Mouse (Mus musculus) MEL (cell line): Measurements from ENCODE around the gene Olfr153. TPM values are rescaled to one million over a fixed set of nuclear protein-coding genes. Genes with fewer than 3 reads are reported as not detected.
"Not testable (repeated sequence)": the region's sequence is repeated elsewhere in the genome, so short reads cannot be mapped to it uniquely, and the experiment has no call there.

Experiments
- DNase-seq: peaks from one replicate; pipeline ENCODE4 v3.0.0; 2011; ENCODE audit warnings: low read depth, low spot score
- H3K27ac ChIP-seq: 2 replicates; pipeline ENCODE4 v1.5.1; 2012; ENCODE audit warnings: low read depth, mild to moderate bottlenecking, control low read depth, low read length, moderate library complexity; ENCODE audit not compliant: control insufficient read depth
- H3K27me3 ChIP-seq, 2 experiments: fragments of 150-350 bp in 1 of 2; sonication (generic) in 1 of 2; 2 replicates each; pipeline ENCODE4 v1.6.1; 2012; ENCODE audit warnings: low read length in 2 of 2, mild to moderate bottlenecking in 2 of 2, improper control_type of control experiment in 1 of 2, moderate library complexity in 1 of 2; ENCODE audit not compliant: insufficient read depth in 2 of 2, control insufficient read depth in 1 of 2
- H3K36me3 ChIP-seq, 2 experiments: 2 replicates each; pipeline ENCODE4 v1.6.1; 2012 to 2014; ENCODE audit warnings: low read length in 2 of 2, improper control_type of control experiment in 1 of 2, inconsistent platforms in 1 of 2, mild to moderate bottlenecking in 1 of 2; ENCODE audit not compliant: insufficient read depth in 2 of 2, control insufficient read depth in 1 of 2
- H3K4me1 ChIP-seq, 2 experiments: fragments of 150-350 bp in 1 of 2; sonication (generic) in 1 of 2; 2 replicates each; pipeline ENCODE4 v1.6.1; 2012; ENCODE audit warnings: low read length in 2 of 2, improper control_type of control experiment in 1 of 2, mild to moderate bottlenecking in 1 of 2; ENCODE audit not compliant: insufficient read depth in 2 of 2, control insufficient read depth in 1 of 2
- H3K4me3 ChIP-seq, 2 experiments: fragments of 150-350 bp in 1 of 2; sonication (generic) in 1 of 2; 2 replicates each; pipeline ENCODE4 v1.5.1; 2012; ENCODE audit warnings: low read depth in 2 of 2, low read length in 2 of 2, mild to moderate bottlenecking in 2 of 2, moderate library complexity in 2 of 2, control low read depth in 1 of 2, improper control_type of control experiment in 1 of 2; ENCODE audit not compliant: control insufficient read depth in 1 of 2, insufficient read depth in 1 of 2
- H3K79me2 ChIP-seq: 2 replicates; pipeline ENCODE4 v1.6.1; 2012; ENCODE audit warnings: mild to moderate bottlenecking, low read length, moderate library complexity; ENCODE audit not compliant: control insufficient read depth, poor library complexity, insufficient read depth
- H3K9ac ChIP-seq: 2 replicates; pipeline ENCODE4 v1.6.1; 2012; ENCODE audit warnings: low read depth, mild to moderate bottlenecking, control low read depth, low read length, moderate library complexity; ENCODE audit not compliant: control insufficient read depth, poor library complexity, severe bottlenecking
- H3K9me3 ChIP-seq: fragments of 150-350 bp; sonication (generic); replicated peaks from 2 replicates; pipeline ENCODE4 v1.6.1; 2012; ENCODE audit warnings: mild to moderate bottlenecking, low read length, improper control_type of control experiment, moderate library complexity; ENCODE audit not compliant: insufficient read depth
- BHLHE40 ChIP-seq: IDR thresholded peaks from 2 replicates; pipeline ENCODE4 v1.6.1; 2012; ENCODE audit warnings: low read depth, mild to moderate bottlenecking, inconsistent platforms, low read length, improper control_type of control experiment, borderline replicate concordance
- CHD1 ChIP-seq: IDR thresholded peaks from 2 replicates; pipeline ENCODE4 v1.6.1; 2012; ENCODE audit warnings: low read depth, mild to moderate bottlenecking, inconsistent platforms, low read length, improper control_type of control experiment
- CTCF ChIP-seq, 3 experiments: IDR thresholded peaks in 2 of 3; conservative IDR thresholded peaks in 1 of 3; 2 replicates each; pipeline ENCODE4 v1.5.1; 2011 to 2012; ENCODE audit warnings: low read length in 3 of 3, low read depth in 2 of 3, mild to moderate bottlenecking in 2 of 3, improper control_type of control experiment in 1 of 3, inconsistent platforms in 1 of 3, mixed read lengths in 1 of 3, moderate library complexity in 1 of 3; ENCODE audit not compliant: control insufficient read depth in 1 of 3, insufficient read depth in 1 of 3, poor library complexity in 1 of 3, severe bottlenecking in 1 of 3
- E2F4 ChIP-seq: IDR thresholded peaks from 2 replicates; pipeline ENCODE4 v1.6.1; 2011; ENCODE audit warnings: low read depth, low read length, improper control_type of control experiment, borderline replicate concordance
- GABPA ChIP-seq: IDR thresholded peaks from 2 replicates; pipeline ENCODE4 v1.6.1; 2012; ENCODE audit warnings: low read depth, mild to moderate bottlenecking, inconsistent platforms, low read length, improper control_type of control experiment, moderate library complexity
- GATA1 ChIP-seq: IDR thresholded peaks from 2 replicates; pipeline ENCODE4 v1.6.1; 2011; ENCODE audit warnings: low read depth, low read length, improper control_type of control experiment
- HCFC1 ChIP-seq: IDR thresholded peaks from 2 replicates; pipeline ENCODE4 v1.6.1; 2012; ENCODE audit warnings: low read depth, mild to moderate bottlenecking, inconsistent platforms, low read length, improper control_type of control experiment, moderate library complexity
- MAZ ChIP-seq: IDR thresholded peaks from 2 replicates; pipeline ENCODE4 v1.6.1; 2012; ENCODE audit warnings: low read depth, mild to moderate bottlenecking, inconsistent platforms, low read length, improper control_type of control experiment
- MXI1 ChIP-seq: IDR thresholded peaks from 2 replicates; pipeline ENCODE4 v1.6.1; 2011; ENCODE audit warnings: mild to moderate bottlenecking, low read depth, low read length, improper control_type of control experiment
- MYB ChIP-seq: IDR thresholded peaks from 2 replicates; pipeline ENCODE4 v1.6.1; 2011; ENCODE audit warnings: mild to moderate bottlenecking, low read depth, low read length, improper control_type of control experiment
- NELFE ChIP-seq: IDR thresholded peaks from 2 replicates; pipeline ENCODE4 v1.6.1; 2011; ENCODE audit warnings: low read depth, low read length, improper control_type of control experiment
- NRF1 ChIP-seq: IDR thresholded peaks from 2 replicates; pipeline ENCODE4 v1.6.1; 2014; ENCODE audit warnings: low read depth, mild to moderate bottlenecking, inconsistent platforms, low read length, improper control_type of control experiment, moderate library complexity; ENCODE audit not compliant: poor library complexity, insufficient read depth, severe bottlenecking
- POLR2A ChIP-seq, 2 experiments: IDR thresholded peaks; 2 replicates each; pipeline ENCODE4 v1.6.1; 2011 to 2012; ENCODE audit warnings: low read length in 2 of 2, mild to moderate bottlenecking in 2 of 2, control low read depth in 1 of 2, improper control_type of control experiment in 1 of 2, low read depth in 1 of 2, moderate library complexity in 1 of 2; ENCODE audit not compliant: control insufficient read depth in 1 of 2, insufficient read depth in 1 of 2, poor library complexity in 1 of 2
- POLR2AphosphoS2 ChIP-seq: IDR thresholded peaks from 2 replicates; pipeline ENCODE4 v1.6.1; 2011; ENCODE audit warnings: low read length, improper control_type of control experiment
- POLR2AphosphoS5 ChIP-seq: IDR thresholded peaks from 2 replicates; pipeline ENCODE4 v1.6.1; 2012; ENCODE audit warnings: low read depth, borderline replicate concordance, mild to moderate bottlenecking, inconsistent platforms, low read length, moderate library complexity, mixed read lengths
- RCOR1 ChIP-seq: IDR thresholded peaks from 2 replicates; pipeline ENCODE4 v1.6.1; 2012; ENCODE audit warnings: low read depth, mild to moderate bottlenecking, inconsistent platforms, low read length, improper control_type of control experiment
- TAL1 ChIP-seq: IDR thresholded peaks from 2 replicates; pipeline ENCODE4 v1.6.1; 2012; ENCODE audit warnings: mild to moderate bottlenecking, inconsistent platforms, low read length, moderate library complexity, mixed read lengths
- ZMIZ1 ChIP-seq: IDR thresholded peaks from 2 replicates; pipeline ENCODE4 v1.6.1; 2012; ENCODE audit warnings: low read depth, mild to moderate bottlenecking, inconsistent platforms, low read length, improper control_type of control experiment, moderate library complexity
- ZNF384 ChIP-seq: IDR thresholded peaks from 2 replicates; pipeline ENCODE4 v1.6.1; 2012; ENCODE audit warnings: low read depth, mild to moderate bottlenecking, inconsistent platforms, low read length, improper control_type of control experiment
- polyA plus RNA-seq, 2 experiments: library from polyadenylated mRNA; stranded (reverse) in 1 of 2; unstranded in 1 of 2; fragments of >175 nt in 1 of 2; fragments of >200 nt in 1 of 2; gene quantifications; 2 replicates each; pipeline versions ENCODE4 v1.2.1 to v1.2.4; 2012; ENCODE audit warnings: low replicate concordance in 2 of 2, low read depth in 1 of 2; ENCODE audit not compliant: insufficient read length in 2 of 2, insufficient read depth in 1 of 2, missing spikeins in 1 of 2
- total RNA-seq: library from RNA; depleted of rRNA; stranded (reverse); fragments of 300-350 nt; gene quantifications from 2 replicates; pipeline ENCODE4 v1.2.3, GENCODE M21; 2012

Olfr153 gene
- total and polyA plus RNA-seq, 3 experiments = not detected

DNA sequence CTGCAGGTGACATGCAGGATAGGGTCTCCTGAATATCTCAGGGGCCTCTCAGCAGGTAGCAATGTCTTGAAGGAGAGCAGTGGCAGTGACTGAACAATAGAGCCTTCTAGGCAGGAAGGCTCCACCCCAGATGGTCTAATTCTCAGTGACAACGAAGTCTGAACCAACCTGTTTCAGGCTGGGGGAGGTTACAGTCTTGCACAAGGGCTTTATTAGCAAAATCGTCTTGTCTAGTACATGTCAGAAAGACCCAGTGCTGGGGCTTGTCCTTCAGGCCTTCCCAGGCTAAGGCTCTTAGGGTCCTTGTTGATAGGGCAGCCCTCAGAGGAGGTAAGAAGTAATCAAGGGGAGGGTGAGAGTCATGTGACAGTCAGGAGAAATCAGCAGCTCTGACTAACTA lies 3.2 kb downstream of the Olfr153 start:
- H3K9ac ChIP-seq = no peak overlapping the region
- no peaks in the 10 kb centered on the region for H3K4me1 ChIP-seq
- H3K27ac ChIP-seq = no peak overlapping the region
- no peaks in the 10 kb centered on the region for H3K9me3 ChIP-seq
- H3K4me3 ChIP-seq = no peak overlapping the region
- H3K27me3 ChIP-seq = no peaks in the 10 kb centered on the region
- TF ChIP-seq TAL1 (no peak), NRF1 (no peak), CTCF (IDR thresholded peaks at IDR 0.05 in 2 of 3, conservative IDR thresholded peaks at IDR 0.05 in 1 of 3; ENCODE audit: control insufficient read depth in 1 of 3, insufficient read depth in 1 of 3, low read depth in 2 of 3, low read length in 3 of 3, poor library complexity in 1 of 3, severe bottlenecking in 1 of 3) (no peak), MAZ (no peak), POLR2A (IDR thresholded peaks at IDR 0.05; ENCODE audit: control insufficient read depth in 1 of 2, insufficient read depth in 1 of 2, low read depth in 1 of 2, low read length in 2 of 2, poor library complexity in 1 of 2) (no peak), NELFE (no peak), BHLHE40 (no peak), HCFC1 (no peak), MYB (no peak), ZMIZ1 (no peak), ZNF384 (no peak), GABPA (no peak)
- TF ChIP-seq, all 39 proteins: peak for 0
- no peak for DNase-seq
- no peaks in the 10 kb centered on the region for H3K79me2 ChIP-seq
- no peaks in the 10 kb centered on the region for H3K36me3 ChIP-seq

DNA sequence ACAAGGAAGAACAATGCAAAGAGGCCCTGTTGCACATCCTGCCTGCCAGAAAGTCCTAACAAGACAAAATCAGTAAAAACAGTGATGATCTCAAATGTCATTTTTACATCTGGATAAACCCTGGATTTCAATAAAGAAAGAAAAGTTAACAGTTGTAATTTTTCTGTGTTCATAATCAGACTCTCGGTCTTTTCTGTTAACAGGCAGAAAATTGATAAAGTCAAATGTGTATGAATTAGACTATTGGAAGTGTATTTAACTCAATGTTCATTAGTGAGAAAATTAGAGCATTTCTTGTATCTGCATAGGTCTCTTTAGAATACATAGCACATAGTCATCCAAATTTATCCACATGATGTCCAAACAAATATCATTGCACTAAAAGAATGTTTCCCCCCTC lies 13.8 kb downstream of the Olfr153 start, which contains the start of gene Olfr1128:
Gene Olfr1128 (minus strand): TSS at position 101 of the 400 bp plus-strand sequence.
- no peak for DNase-seq
- Histone ChIP-seq H3K27me3 (no peaks in the 10 kb centered on the region), H3K27ac (no peak within 1 kb of the TSS), H3K9me3 (no peaks in the 10 kb centered on the region), H3K9ac (no peak within 1 kb of the TSS), H3K4me1 (no peaks in the 10 kb centered on the region), H3K4me3 (no peak within 1 kb of the TSS), H3K79me2 (no peaks in the 10 kb centered on the region)
- TF ChIP-seq GABPA (no peak), ZNF384 (no peak), MYB (no peak), TAL1 (no peak), HCFC1 (no peak), E2F4 (no peak), POLR2A (IDR thresholded peaks at IDR 0.05; ENCODE audit: control insufficient read depth in 1 of 2, insufficient read depth in 1 of 2, low read depth in 1 of 2, low read length in 2 of 2, poor library complexity in 1 of 2) (no peak), POLR2AphosphoS5 (no peak), CHD1 (no peak), MAZ (no peak), MXI1 (no peak), RCOR1 (no peak), GATA1 (no peak), CTCF (IDR thresholded peaks at IDR 0.05 in 2 of 3, conservative IDR thresholded peaks at IDR 0.05 in 1 of 3; ENCODE audit: control insufficient read depth in 1 of 3, insufficient read depth in 1 of 3, low read depth in 2 of 3, low read length in 3 of 3, poor library complexity in 1 of 3, severe bottlenecking in 1 of 3) (no peak), POLR2AphosphoS2 (no peak)
- TF ChIP-seq, all 39 proteins: peak for 0
- H3K36me3 ChIP-seq = no peaks in the 10 kb centered on the region

DNA sequence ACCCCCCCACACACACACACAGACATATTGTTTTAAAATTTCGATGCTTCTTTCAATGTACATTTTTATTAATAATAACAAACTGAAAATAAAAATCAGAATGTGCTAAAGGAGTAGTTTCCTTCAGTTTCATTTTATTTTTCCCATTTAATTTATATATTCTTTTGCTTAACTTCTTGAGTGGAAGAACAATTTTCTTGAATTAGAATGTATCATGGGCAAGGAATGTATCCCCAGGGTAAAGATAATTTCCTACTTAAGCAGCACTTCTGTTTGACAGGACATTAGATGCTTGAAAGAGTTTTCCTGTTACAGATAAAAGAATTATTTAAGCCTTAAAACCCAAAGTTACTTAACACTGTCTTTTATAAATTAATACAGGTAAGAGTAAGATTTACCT lies 42.0 kb downstream of the Olfr153 start, which contains the start of gene Olfr1129:
Gene Olfr1129 (plus strand): TSS at position 301 of the 400 bp plus-strand sequence.
- not testable (repeated sequence) for H3K4me1 ChIP-seq, H3K79me2 ChIP-seq, H3K9ac ChIP-seq, H3K4me3 ChIP-seq, H3K9me3 ChIP-seq, H3K27ac ChIP-seq, DNase-seq, H3K27me3 ChIP-seq, H3K36me3 ChIP-seq
